ENCODE assay signal across 28 mouse cellular contexts in the genomic region with DNA sequence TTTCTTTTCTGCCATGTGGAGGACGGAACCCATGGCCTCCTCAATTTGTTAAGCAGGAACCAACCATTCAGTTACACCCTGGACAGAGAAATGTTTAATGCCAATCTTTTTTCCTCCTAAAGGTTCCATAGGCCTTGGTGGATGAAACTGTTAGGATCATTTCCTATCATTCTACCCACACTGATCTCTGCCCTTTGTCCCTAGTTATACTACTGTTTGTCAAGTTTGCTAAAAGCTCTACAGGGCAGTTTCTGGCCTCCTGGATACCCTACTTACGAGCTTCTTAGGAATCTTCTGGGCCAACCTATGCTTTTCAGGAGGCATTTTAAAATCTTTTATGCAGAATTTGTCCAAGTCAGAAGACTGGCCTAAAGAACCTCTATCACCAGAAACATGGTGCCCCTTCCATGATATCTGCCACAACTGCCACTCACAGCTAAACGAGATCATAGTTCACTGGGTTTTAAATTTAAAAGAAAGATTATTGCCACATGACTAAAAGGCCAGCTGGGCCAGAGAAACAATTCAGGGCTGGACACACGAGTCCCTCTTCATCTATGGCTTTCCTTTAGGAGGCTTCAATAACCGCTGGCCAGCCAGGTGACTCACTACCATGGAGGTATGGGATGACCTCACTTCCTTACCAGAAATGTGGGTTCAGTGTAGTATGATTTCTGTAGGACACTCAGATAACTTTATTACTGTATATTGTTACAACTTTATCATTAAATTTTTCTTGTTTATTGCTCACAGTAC. TPM values are rescaled to one million over a fixed set of nuclear protein-coding genes. Genes with fewer than 3 reads are reported as not detected.
"Had no signal": no experiment of that assay in that cellular context is flagged by ENCODE, and none has a peak within 500 bp of the region (broad histone marks: within the 10 kb centered on the region; RNA-seq: fewer than 3 reads in every experiment).

No protein-coding gene starts in this region.

- H3K4me2 ChIP-seq: liver, embryonic 11.5 days; liver, embryonic 15.5 days; lung, embryonic 15.5 days; neural tube, embryonic 13.5 days had no signal

- H3K36me3 ChIP-seq: liver, embryonic 15.5 days; lung, embryonic 15.5 days; midbrain, embryonic 10.5 days; neural tube, embryonic 13.5 days had no signal

- H3K4me3 ChIP-seq: left cerebral cortex, adult 2 months; liver, embryonic 15.5 days; lung, embryonic 15.5 days; megakaryocyte, embryonic 14.5 days; midbrain, embryonic 10.5 days; neural tube, embryonic 13.5 days had no signal

- H3K9ac ChIP-seq: liver, embryonic 15.5 days; lung, embryonic 15.5 days; neural tube, embryonic 13.5 days had no signal

- H3K27ac ChIP-seq: left cerebral cortex, adult 2 months; liver, embryonic 15.5 days; lung, embryonic 15.5 days; midbrain, embryonic 10.5 days; neural tube, embryonic 13.5 days had no signal

- DNase-seq: kidney, adult 11 months; kidney, adult 9 months; kidney, postnatal 25 days; layer of hippocampus, postnatal 36 days; lung, adult 18-20 months; lung, postnatal 10 days; lung, postnatal 36 days; midbrain, embryonic 14.5 days; retina, postnatal 1 day; right cerebral cortex, postnatal 25 days; thymus, postnatal 25 days had no signal

- H3K9me3 ChIP-seq: liver, embryonic 15.5 days; lung, embryonic 15.5 days; megakaryocyte, embryonic 14.5 days; midbrain, embryonic 10.5 days; neural tube, embryonic 13.5 days had no signal

- H3K27me3 ChIP-seq: liver, embryonic 15.5 days; lung, embryonic 15.5 days; megakaryocyte, embryonic 14.5 days; neural tube, embryonic 13.5 days had no signal

RNA-seq across cellular contexts. Expression of gene Banf2, which starts 30.5 kb away (rescaled TPM):
- total RNA-seq: layer of hippocampus, adult 8-10 months; layer of hippocampus, postnatal 10 days; layer of hippocampus, postnatal 36 days; left cerebral cortex, adult 2 months; left cerebral cortex, postnatal 10 days; left cerebral cortex, postnatal 36 days; neutrophil, adult 5-6 weeks had no signal
- polyA plus RNA-seq: kidney, embryonic 16.5 days; limb, embryonic 11.5 days; limb, embryonic 14.5 days; liver, embryonic 11.5 days; liver, embryonic 15.5 days; lung, embryonic 15.5 days; midbrain, embryonic 10.5 days; midbrain, embryonic 14.5 days; neural tube, embryonic 13.5 days; stomach, embryonic 14.5 days; thymus, postnatal 0 days had no signal
